In genomic region chr7:6265695-6266094, GRCm38 (mm10) we compare ENCODE assay signal across 10 mouse cellular contexts. TPM values are rescaled to one million over a fixed set of nuclear protein-coding genes. Genes with fewer than 3 reads are reported as not detected.
DNase-seq lines count a peak whose midpoint lies in the region; ATAC-seq lines count a peak whose summit lies in the region.
"Had no signal": no experiment of that assay in that cellular context is flagged by ENCODE, and none has a peak within 500 bp of the region (broad histone marks: within the 10 kb centered on the region; RNA-seq: fewer than 3 reads in every experiment).

No protein-coding gene starts in this region.

- H3K27me3 ChIP-seq in midbrain, embryonic 10.5 days (ENCODE audit: low read depth, poor library complexity, severe bottlenecking) = no peaks in the 10 kb centered on the region
- no peaks in the 10 kb centered on the region for H3K27me3 ChIP-seq in midbrain, embryonic 16.5 days (ENCODE audit: control insufficient read depth, insufficient read depth, low read depth, low read length)

- peak; percentile 22 for DNase-seq in embryo, embryonic 10 days (ENCODE audit: low spot score)
- DNase-seq in embryo, embryonic 11 days = no peak
- peak; percentile 21 for DNase-seq in midbrain, embryonic 10.5 days (ENCODE audit: low spot score)
- peak; percentile 46 for DNase-seq in retina, postnatal 1 day
- DNase-seq in layer of hippocampus, adult 9-11 months = no peak
- no peak for DNase-seq in heart, adult 8-10 months (ENCODE audit: low spot score)

- H3K27ac ChIP-seq in midbrain, embryonic 10.5 days (replicated peaks) = no peak overlapping the region
- H3K27ac ChIP-seq in midbrain, embryonic 16.5 days (ENCODE audit: low read length) = no peak overlapping the region
- H3K27ac ChIP-seq: macrophage had no signal

- no peak overlapping the region for H3K4me2 ChIP-seq in midbrain, embryonic 16.5 days (ENCODE audit: low read length)

- no peaks in the 10 kb centered on the region for H3K9me3 ChIP-seq in midbrain, embryonic 10.5 days (replicated peaks)
- H3K9me3 ChIP-seq in midbrain, embryonic 16.5 days (replicated peaks; ENCODE audit: control insufficient read depth, low read length, poor library complexity, severe bottlenecking) = no peaks in the 10 kb centered on the region

- no peaks in the 10 kb centered on the region for H3K36me3 ChIP-seq in midbrain, embryonic 10.5 days
- no peaks in the 10 kb centered on the region for H3K36me3 ChIP-seq in midbrain, embryonic 16.5 days (ENCODE audit: control insufficient read depth, insufficient read depth, low read length)

- H3K9ac ChIP-seq in midbrain, embryonic 16.5 days (ENCODE audit: low read depth, low read length) = no peak overlapping the region

- no peaks in the 10 kb centered on the region for H3K4me1 ChIP-seq in midbrain, embryonic 10.5 days
- no peaks in the 10 kb centered on the region for H3K4me1 ChIP-seq in midbrain, embryonic 16.5 days (ENCODE audit: control insufficient read depth, insufficient read depth, low read length)

- no peak overlapping the region for H3K4me3 ChIP-seq in midbrain, embryonic 10.5 days
- H3K4me3 ChIP-seq in midbrain, embryonic 16.5 days (ENCODE audit: low read depth, low read length) = no peak overlapping the region

- no peak for ATAC-seq in midbrain, embryonic 16.5 days
- ATAC-seq in erythroblast, adult 5-6 weeks (replicated peaks; ENCODE audit: low FRiP score, poor library complexity, severe bottlenecking) = peak; percentile 62; the same call in 1 of the 2 replicates

- 63% methylated on average over 8 of the region's 8 CpGs for WGBS in midbrain, embryonic 10.5 days
- 62% methylated on average over 8 of the region's 8 CpGs for WGBS in midbrain, embryonic 16.5 days

RNA-seq across cellular contexts. Expression of gene Epp13, which starts 13.2 kb away (rescaled TPM):
- not detected in 2 replicates for polyA plus RNA-seq in midbrain, embryonic 10.5 days (2016; fragmentation: Nextera tagmentation; extraction: Ambion mirVana)
- not detected in 2 replicates for polyA plus RNA-seq in midbrain, embryonic 16.5 days (2015; fragmentation: Nextera tagmentation; extraction: Ambion mirVana)
- total RNA-seq in erythroblast, adult 5-6 weeks (2015; ENCODE audit: low replicate concordance) = not detected in 2 replicates
- total RNA-seq in erythroblast, adult 5-6 weeks (2017; ENCODE audit: low replicate concordance) = not detected in 2 replicates
- total RNA-seq in heart, adult 8-10 months (2022) = not detected
- total RNA-seq: heart, adult 18-20 months had no signal
- polyA plus RNA-seq: macrophage had no signal

RNA-seq across cellular contexts. Expression of gene Zfp667, which starts 20.7 kb away (rescaled TPM):
- 6.3 and 7.7 TPM in 2 replicates for polyA plus RNA-seq in midbrain, embryonic 10.5 days (2016; fragmentation: Nextera tagmentation; extraction: Ambion mirVana)
- 14.9 and 17.7 TPM in 2 replicates for polyA plus RNA-seq in midbrain, embryonic 16.5 days (2015; fragmentation: Nextera tagmentation; extraction: Ambion mirVana)
- not detected in 2 replicates for total RNA-seq in erythroblast, adult 5-6 weeks (2015; ENCODE audit: low replicate concordance)
- 0.09 and 0.84 TPM in 2 replicates for total RNA-seq in erythroblast, adult 5-6 weeks (2017; ENCODE audit: low replicate concordance)
- 1 to 10 TPM; 2.9 to 4.9 (median 4.2) TPM for total RNA-seq in heart, adult 8-10 months (2022)

RNA-seq across cellular contexts. Expression of gene Zscan5b, which starts 43.6 kb away (rescaled TPM):
- polyA plus RNA-seq in midbrain, embryonic 10.5 days (2016; fragmentation: Nextera tagmentation; extraction: Ambion mirVana) = not detected in 2 replicates
- not detected in 2 replicates for polyA plus RNA-seq in midbrain, embryonic 16.5 days (2015; fragmentation: Nextera tagmentation; extraction: Ambion mirVana)
- not detected in 2 replicates for total RNA-seq in erythroblast, adult 5-6 weeks (2015; ENCODE audit: low replicate concordance)
- total RNA-seq in erythroblast, adult 5-6 weeks (2017; ENCODE audit: low replicate concordance) = not detected in 2 replicates
- not detected for total RNA-seq in heart, adult 8-10 months (2022)
- total RNA-seq: heart, adult 18-20 months had no signal
- polyA plus RNA-seq: macrophage had no signal

Comparison
In these comparisons a context has a peak if more than half of its experiments do, and no peak if none do; other contexts are left out.
1. DNase-seq: peak in embryo, embryonic 10 days (single experiment), midbrain, embryonic 10.5 days (single experiment) and retina, postnatal 1 day (single experiment); none in embryo, embryonic 11 days (single experiment), layer of hippocampus, adult 9-11 months (single experiment) and heart, adult 8-10 months (single experiment).